Mouse (Mus musculus) erythroblast, embryonic 14.5 days (primary cell): ENCODE measurements around the gene Btn1a1. TPM values are rescaled to one million over a fixed set of nuclear protein-coding genes. Genes with fewer than 3 reads are reported as not detected.
A peak's percentile ranks its signal among the peaks of the same experiment; 100 is the strongest.

Experiments
- H3K27me3 ChIP-seq: 2 replicates; pipeline ENCODE4 v1.6.1; 2012; ENCODE audit warnings: inconsistent platforms; ENCODE audit not compliant: control insufficient read depth
- H3K36me3 ChIP-seq: 2 replicates; pipeline ENCODE4 v1.6.1; 2012; ENCODE audit warnings: mild to moderate bottlenecking, inconsistent platforms; ENCODE audit not compliant: control insufficient read depth
- H3K4me1 ChIP-seq: 2 replicates; pipeline ENCODE4 v1.6.1; 2012; ENCODE audit warnings: inconsistent platforms; ENCODE audit not compliant: control insufficient read depth
- H3K4me3 ChIP-seq: replicated peaks from 2 replicates; pipeline ENCODE3; 2012; ENCODE audit warnings: moderate library complexity, mild to moderate bottlenecking, inconsistent platforms
- H3K9me3 ChIP-seq: 2 replicates; pipeline ENCODE4 v1.6.1; 2012; ENCODE audit warnings: low read length, inconsistent platforms, mixed read lengths; ENCODE audit not compliant: control insufficient read depth
- GATA1 ChIP-seq: IDR thresholded peaks from 2 replicates; pipeline ENCODE4 v1.6.1; 2012; ENCODE audit warnings: low read length, inconsistent platforms, mixed read lengths
- TAL1 ChIP-seq: IDR thresholded peaks from 3 replicates; pipeline ENCODE4 v1.6.1; 2012; ENCODE audit warnings: low read length, inconsistent platforms, mixed read lengths
- polyA plus RNA-seq: library from polyadenylated mRNA; stranded (reverse); fragments of >175 nt; gene quantifications from 2 replicates; pipeline ENCODE4 v1.2.3, GENCODE M21; 2012

Btn1a1 gene
- polyA plus RNA-seq, 1 experiment: 0.15 TPM

DNA sequence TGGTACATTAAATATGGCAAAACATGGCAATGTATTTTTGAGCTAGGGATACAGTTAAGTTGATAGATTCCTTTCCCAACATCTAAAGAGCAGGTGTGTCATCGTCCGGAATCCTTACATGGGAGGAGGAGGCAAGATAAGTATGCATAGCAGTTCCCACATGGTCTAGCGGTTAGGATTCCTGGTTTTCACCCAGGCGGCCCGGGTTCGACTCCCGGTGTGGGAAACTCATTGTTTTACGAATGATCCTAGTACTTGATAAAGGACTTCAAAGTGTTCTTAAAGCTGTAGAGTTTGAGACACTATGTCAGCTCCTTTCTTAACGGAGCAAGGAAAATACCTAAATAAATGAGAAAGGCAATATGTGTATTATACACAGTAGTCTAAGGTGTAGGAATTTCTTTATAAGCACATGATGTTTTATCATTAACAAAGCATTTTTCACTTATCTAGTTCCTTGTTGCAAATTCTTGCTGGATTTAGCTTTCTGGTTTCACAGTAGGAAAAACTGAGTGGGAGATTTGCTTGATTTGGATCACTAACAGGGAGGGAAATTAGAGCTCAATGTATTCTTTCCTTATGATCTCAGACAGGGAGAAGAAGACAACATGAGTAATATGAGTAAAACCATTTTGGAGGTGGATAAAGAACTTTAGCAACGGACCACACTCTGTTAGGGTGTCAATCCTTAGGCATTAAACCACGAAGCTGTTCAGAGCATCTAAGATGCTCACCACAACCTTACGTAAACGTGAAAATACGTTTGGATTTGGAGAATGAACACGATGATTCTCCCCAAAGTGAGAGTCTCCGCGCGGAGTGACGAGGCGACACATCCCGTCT lies 2.1 kb downstream of the Btn1a1 start:
- Histone ChIP-seq H3K36me3 (peaks cover 6% of the 10 kb centered on the region), H3K4me3 (peak overlapping the region; percentile 88), H3K4me1 (peaks cover 80% of the 10 kb centered on the region), H3K9me3 (no peaks in the 10 kb centered on the region), H3K27me3 (no peaks in the 10 kb centered on the region)
- no peak for TF ChIP-seq TAL1
- peak; percentile 56; the same call in 1 of the 2 replicates for TF ChIP-seq GATA1

DNA sequence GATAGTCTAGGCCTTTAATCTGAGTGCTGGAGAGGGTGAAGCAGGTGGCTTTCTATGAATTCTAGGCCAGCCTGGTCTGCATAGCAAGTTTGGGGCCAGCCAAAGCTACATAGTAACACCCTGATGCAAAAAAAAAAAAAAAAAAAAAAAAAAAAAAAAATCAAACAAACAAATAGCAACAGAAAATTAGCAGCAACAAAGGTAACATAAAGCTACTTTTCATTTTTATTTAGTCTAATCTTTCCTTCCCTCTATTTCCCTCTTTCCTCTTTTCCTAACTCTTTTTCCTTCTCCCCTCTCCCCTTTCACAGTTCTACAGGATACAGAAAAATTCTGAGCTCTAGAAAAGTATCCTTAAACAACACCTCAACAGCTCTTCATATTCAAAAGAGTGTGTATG lies 3.0 kb downstream of the Btn1a1 start:
- Histone ChIP-seq H3K9me3 (no peaks in the 10 kb centered on the region), H3K4me3 (no peak overlapping the region), H3K36me3 (peaks cover 6% of the 10 kb centered on the region), H3K4me1 (peaks cover 89% of the 10 kb centered on the region), H3K27me3 (no peaks in the 10 kb centered on the region)
- TF ChIP-seq GATA1 (no peak), TAL1 (no peak)

DNA sequence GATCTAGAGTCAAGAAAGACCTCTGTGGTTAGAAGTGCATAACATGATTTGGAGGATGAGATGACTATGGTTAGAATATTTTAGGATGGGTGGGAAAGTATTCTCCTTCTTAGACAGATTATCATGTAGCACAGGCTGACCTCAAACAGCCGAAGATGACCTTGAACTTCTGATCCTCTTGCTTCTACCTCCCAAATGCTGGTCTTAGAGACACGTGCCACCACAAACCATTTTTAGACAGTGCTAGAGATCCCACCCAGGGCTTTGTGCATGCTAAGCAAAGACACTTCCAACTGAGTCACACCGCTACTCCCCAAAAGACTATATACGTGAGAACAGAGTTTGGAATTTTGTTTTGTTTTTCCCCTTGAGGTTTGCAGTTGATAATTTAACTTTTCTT lies 3.6 kb downstream of the Btn1a1 start:
- Histone ChIP-seq H3K36me3 (peaks cover 6% of the 10 kb centered on the region), H3K4me1 (peaks cover 94% of the 10 kb centered on the region), H3K27me3 (no peaks in the 10 kb centered on the region), H3K9me3 (no peaks in the 10 kb centered on the region), H3K4me3 (no peak overlapping the region)
- no peak for TF ChIP-seq TAL1
- no peak for TF ChIP-seq GATA1

DNA sequence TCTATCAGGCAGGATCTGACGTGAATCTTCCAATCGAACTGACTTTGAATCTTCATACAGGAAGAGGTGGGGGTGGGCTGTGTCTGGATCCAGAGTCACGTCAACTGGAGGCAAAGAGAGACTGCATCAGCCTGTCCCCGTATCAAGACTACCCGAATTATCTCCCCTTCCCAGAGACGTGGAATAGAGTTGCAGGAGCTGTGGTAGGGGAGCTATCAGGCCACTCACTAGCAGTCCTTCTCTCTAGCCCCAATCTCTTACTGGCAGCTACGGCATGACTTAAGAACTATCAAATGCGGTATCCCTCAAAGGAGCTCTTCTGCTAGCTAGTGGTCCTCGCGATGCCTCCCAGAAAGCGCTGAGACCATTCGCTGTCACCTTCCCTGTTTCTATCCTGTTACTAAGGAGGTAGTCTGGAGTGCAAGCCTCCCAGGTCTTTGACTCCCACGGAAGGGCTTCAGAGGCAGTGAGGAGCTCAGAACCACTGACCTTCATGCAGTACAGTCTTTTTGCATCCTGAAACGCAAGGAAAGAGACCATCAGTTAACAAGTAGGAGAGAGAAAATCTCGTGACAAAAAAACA lies 6.3 kb downstream of the Btn1a1 start:
- peak; percentile 80 for TF ChIP-seq GATA1
- peak; percentile 84 for TF ChIP-seq TAL1
- H3K9me3 ChIP-seq: no peaks in the 10 kb centered on the region
- peaks cover 81% of the 10 kb centered on the region for H3K4me1 ChIP-seq
- peaks cover 6% of the 10 kb centered on the region for H3K36me3 ChIP-seq
- H3K4me3 ChIP-seq: peak overlapping the region; percentile 59
- H3K27me3 ChIP-seq: no peaks in the 10 kb centered on the region

DNA sequence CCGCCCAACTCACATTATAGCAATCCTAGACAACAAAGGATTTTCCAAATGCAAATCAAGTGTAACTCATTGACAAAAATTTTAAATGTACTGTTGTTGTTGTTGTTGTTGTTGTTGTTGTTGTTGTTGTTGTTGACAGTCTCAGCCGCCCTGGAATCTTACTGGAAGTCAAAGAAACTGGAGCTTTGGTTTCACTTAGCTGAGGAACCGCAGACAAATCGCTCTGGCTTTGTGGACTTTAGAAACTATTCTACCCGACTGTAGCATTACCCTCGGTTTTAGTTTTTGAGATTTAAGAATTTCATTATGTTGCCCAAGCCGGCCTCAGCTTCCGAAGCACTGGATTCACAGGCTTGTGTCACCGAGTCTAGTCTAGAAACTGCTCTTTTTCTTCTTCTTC lies 11.8 kb downstream of the Btn1a1 start:
- H3K27me3 ChIP-seq: no peaks in the 10 kb centered on the region
- H3K4me1 ChIP-seq: peaks cover 63% of the 10 kb centered on the region

DNA sequence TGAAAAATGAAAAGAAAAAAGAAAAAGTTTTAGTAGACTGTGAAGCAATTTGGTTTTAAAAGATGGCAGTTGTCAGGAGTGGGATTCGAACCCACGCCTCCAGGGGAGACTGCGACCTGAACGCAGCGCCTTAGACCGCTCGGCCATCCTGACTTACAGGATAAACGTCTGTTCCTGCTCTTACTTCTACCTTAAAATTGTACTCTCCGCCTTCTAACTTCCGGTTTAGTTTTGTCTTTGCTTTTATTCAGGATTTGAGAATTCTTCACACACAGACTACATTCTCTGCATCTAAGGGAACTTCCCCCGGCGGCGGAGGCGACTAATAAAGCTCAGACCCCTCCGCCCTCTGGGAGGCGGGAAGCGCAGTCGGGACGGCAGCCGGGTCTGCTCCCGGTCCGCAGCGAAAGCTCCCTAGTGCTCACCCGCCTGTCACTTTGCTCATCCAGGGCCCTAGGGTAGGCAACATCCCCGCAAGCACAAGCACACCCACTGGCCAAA lies 12.3 kb downstream of the Btn1a1 start:
- Histone ChIP-seq H3K36me3 (no peaks in the 10 kb centered on the region; the same call in 1 of the 2 replicates), H3K4me1 (peaks cover 63% of the 10 kb centered on the region), H3K27me3 (no peaks in the 10 kb centered on the region), H3K9me3 (no peaks in the 10 kb centered on the region), H3K4me3 (peak overlapping the region; percentile 72)
- no peak for TF ChIP-seq TAL1
- no peak for TF ChIP-seq GATA1

More for the DNA sequence above, 11.8 kb downstream of the Btn1a1 start:
- no peaks in the 10 kb centered on the region; the same call in 1 of the 2 replicates for H3K36me3 ChIP-seq
- peak overlapping the region; percentile 72 for H3K4me3 ChIP-seq
- H3K9me3 ChIP-seq: no peaks in the 10 kb centered on the region
- TF ChIP-seq GATA1 (no peak), TAL1 (no peak)

DNA sequence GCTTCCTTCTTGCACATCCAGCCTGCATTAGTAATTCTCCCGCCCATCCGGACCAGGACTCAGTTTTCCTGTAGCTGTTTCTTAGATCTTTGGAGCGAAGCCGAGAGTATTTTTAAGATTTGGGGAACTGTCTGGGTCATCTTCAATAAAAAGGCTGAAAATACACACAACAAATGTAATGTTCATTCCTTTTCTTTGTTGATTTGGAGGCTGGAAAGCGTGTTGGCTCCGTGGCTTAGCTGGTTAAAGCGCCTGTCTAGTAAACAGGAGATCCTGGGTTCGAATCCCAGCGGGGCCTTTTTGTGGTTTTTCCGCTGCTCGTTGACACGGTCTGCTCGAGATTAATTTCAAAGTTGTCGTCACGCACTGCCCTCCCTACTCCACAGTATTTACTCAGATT lies 15.3 kb downstream of the Btn1a1 start:
- Histone ChIP-seq H3K27me3 (no peaks in the 10 kb centered on the region), H3K9me3 (no peaks in the 10 kb centered on the region), H3K4me3 (peak overlapping the region; percentile 67), H3K36me3 (no peaks in the 10 kb centered on the region), H3K4me1 (peaks cover 58% of the 10 kb centered on the region)
- no peak for TF ChIP-seq TAL1
- no peak for TF ChIP-seq GATA1

DNA sequence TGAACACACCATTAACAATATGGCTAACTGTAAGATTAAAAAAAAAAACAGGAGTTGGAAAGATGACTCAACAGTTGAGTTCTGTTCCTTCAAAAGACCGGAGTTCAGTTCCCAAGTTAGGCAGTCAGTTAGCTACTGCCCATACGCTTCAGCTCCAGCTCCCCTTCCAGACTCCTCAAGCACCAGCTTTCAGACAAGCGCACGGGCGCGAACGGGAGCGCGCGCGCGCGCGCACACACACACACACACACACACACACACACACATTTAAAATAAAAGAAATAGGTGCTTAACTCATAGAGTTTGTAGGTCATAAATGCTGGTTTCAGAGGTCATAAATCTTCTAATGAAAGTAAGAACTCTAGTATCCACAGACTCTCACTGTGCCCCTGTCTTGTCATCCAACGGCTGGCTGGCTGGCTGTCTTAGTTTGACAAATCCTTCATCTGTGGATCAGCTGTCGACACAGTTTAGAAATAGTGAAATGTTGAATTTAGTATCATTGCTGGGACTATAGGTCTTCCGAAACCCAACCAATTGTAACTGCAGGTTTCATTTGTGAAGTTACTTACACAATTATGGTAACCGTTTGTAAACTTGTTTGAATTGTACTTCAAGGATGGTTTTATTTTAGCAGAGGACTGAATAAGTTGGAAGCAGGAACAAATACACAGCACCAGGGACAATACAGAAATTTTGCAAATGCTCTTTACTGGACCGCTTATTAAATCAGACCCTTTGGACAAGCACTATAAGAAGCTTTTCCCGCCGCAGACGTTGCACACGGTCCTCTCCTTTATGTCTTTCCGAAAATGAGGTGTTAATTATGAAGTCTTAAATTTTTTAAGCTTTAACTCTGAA lies 16.2 kb downstream of the Btn1a1 start:
- Histone ChIP-seq H3K9me3 (no peaks in the 10 kb centered on the region), H3K27me3 (no peaks in the 10 kb centered on the region), H3K4me1 (peaks cover 64% of the 10 kb centered on the region), H3K4me3 (peak overlapping the region; percentile 67), H3K36me3 (no peaks in the 10 kb centered on the region)
- TF ChIP-seq GATA1 (no peak), TAL1 (no peak)
